Mouse (Mus musculus): ENCODE data around the gene Nabp1.

- TF ChIP-seq FLI1 (IDR thresholded peaks at IDR 0.05; ENCODE audit: low read length) (no peak), GATA1 (IDR thresholded peaks at IDR 0.05; ENCODE audit: borderline replicate concordance, low read length) (no peak)
Measured at GRCm38 (mm10) chr1:51463038-51463437, 15.2 kb downstream of the Nabp1 start.

Data from megakaryocyte, embryonic 14.5 days (primary cell).